Mouse (Mus musculus) regulatory T cell (primary cell): ENCODE measurements around the gene 2310034G01Rik.

ENCODE experiments used
- in situ Hi-C: fragments of 300-600 bp; cut with MboI, MseI; formaldehyde crosslinking; loops from one replicate; pipeline ENCODE4 v1.15.1; 2025; ENCODE audit warnings: high pct_unique_total_duplicates

The 2310034G01Rik gene

DNA sequence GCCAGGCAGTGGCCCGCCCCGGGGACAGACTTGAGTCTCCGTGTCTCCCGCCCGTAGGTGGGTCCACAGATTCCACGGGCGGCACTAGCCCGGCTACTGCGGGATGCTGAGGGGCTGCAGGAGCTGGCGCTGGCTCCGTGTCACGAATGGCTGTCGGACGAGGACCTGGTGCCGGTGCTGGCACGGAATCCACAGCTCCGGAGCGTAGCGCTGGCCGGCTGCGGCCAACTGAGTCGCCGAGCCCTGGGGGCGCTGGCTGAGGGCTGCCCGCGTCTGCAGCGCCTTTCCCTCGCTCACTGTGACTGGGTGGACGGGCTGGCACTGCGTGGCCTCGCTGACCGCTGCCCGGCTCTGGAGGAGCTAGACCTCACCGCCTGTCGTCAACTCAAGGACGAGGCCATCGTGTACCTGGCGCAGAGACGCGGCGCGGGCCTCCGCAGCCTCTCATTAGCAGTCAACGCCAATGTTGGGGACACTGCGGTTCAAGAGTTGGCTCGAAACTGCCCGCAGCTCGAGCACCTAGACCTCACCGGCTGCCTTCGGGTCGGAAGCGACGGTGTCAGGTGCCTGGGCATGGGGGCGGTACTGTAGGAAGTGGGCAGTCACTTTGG, 21.0 kb downstream of the 2310034G01Rik start:
- in situ Hi-C loops = no loop called here

DNA sequence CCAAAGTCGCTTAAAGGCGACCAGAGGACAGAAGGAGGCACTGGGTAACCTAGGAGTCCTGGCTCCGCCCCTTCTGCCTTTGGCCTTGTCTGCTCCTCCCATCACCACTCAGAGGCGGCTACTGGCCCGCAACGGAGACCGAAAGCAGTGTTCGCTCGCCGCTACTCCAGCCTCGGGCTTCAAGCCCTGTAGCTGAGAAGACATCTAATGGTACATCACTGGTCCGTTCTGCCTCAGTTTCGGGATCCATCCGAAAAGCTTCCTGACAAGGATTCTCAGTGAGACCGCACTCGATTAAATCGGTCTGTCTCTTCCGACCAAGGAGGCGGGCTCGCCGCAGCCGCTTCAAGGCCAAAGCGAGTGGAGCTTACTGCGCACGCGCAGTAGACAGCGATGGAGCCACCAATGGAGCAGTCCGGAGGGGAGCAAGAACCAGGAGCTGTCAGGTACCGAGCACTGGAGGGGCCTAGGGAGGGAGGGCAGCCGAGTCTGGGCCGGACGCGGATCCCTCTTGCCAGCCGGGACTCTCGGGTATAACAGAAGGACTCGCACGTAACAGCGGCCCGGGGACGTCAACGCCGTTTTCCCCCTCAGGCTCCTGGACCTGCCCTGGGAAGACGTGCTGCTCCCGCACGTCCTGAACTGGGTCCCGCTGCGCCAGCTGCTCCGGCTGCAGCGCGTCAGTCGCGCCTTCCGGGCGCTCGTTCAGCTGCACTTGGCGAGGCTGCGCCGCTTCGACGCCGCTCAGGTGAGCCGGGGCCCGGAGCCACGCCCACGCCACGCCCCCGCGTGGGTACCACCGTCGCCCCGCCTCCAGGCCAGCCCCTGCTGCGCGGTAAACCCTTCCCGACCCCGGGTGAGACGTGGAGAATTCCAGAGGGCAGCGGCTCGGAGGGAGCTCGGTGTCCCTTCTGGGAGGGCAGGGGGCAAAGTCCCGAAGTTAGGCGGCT, 21.7 kb downstream of the 2310034G01Rik start, which contains the start of gene Fbxl15:
Fbxl15 (plus strand) TSS at position 104 of the 950 bp plus-strand sequence.
- in situ Hi-C loops = no loop called here

DNA sequence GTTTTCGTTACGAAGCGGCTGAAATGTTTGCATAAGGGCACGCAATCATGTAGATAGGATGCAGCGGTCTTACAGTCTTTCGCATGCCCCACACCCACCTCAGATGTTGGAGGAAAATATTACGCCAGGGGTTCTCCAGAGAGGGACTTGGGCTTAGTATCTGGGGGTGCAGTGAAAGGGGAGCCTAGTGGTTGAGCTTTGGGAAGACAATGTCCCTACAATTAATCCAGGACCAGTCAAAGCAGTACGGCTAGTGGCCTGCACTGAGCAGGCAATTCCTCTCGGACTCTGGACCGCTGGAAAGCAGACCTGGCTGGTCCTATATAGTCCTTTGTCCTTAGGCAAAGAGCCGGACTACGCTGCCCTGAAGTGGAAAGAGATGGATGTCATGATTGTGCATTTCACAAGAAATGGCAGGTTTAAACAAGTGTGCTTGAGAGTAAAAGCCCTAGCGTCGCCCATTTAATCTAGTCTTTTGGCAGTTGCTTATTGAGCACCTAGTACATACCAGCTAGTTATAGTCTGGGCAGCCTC, 22.5 kb downstream of the 2310034G01Rik start:
- in situ Hi-C loops = no loop called here

DNA sequence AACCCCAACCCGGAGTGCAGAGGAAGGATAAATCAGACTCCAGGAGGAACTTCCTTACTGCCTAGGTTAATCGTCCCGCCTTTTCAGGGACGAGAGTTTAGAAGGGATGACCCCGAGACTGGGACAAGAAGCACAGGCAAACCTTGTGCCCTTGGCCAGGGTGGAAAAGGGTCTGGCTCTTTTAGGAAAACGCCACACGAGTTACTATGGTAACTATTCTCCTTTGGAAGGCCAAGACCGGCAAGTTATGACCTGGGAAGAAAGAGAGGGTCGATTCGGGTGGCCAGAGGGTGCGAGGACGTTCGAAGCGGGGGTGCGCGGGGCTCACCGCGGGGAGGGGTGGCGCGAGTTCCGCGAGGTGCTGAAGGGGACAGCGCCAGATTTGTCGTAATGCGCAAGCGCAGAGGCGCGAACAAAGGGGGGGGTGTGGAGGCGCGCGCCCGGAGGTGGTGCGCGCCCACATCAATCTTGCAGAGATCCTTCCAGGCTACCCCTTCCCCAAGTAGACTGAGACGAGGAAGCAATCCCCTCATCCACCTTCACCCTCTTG, 23.3 kb downstream of the 2310034G01Rik start, which contains the start of gene Psd:
Psd (minus strand) TSS at position 401 of the 550 bp plus-strand sequence.
- in situ Hi-C loops = no loop called here

DNA sequence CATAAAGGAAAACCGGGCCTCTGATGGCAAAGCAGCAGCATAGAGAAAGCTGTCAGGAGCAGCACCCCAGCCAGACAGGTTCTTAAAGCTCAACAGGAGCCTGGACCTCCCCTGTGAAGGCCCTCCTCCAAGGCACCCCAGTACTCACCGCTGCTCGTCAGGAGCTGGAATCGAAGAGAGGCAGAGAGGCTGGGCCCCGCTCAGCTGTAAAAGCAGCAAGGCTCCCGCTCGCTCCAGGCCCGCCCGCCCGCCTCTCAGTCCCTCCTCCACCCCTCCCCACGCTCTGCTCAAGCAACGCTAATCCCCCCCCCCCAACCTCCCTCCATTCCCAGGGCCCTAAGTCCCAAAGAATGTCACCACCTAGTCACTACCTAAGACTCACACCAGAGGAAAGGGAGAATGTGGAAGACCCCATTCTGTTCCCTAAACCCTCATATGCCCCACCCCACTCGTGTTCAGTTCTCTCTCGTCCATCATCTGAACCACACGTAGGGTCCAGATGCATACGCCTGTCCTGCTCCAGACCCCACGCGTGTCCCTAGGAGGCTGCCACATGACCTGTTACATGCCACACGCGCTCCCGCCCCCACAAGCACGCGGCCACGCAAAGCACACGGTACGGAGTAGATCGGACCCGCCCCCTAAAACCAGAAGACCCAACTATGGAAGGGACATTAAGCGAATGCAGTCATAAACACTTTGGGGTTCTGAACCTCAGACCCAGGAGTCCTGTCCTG, 23.9 kb downstream of the 2310034G01Rik start:
- in situ Hi-C loops = no loop called here

DNA sequence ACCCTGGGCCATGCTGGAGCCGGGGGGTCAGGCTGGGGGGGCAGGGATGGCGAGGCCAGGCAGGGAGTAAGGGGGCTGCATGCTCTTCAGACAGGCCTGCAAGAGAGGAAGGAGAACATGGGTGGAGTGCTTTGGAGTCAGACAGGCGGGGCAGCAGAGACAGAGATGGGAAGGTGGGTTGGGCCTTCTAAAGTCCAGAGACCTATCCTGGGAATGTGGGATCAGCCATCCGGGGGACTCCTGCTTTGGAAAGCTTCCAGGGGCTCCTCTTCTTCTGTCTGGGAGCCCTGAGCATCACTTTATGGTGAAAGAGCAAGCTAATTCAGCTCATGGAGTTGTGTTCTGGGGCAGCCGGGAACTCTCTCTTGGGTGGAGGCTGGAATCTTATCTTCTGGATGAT, 25.2 kb downstream of the 2310034G01Rik start:
- in situ Hi-C loops = no loop called here

DNA sequence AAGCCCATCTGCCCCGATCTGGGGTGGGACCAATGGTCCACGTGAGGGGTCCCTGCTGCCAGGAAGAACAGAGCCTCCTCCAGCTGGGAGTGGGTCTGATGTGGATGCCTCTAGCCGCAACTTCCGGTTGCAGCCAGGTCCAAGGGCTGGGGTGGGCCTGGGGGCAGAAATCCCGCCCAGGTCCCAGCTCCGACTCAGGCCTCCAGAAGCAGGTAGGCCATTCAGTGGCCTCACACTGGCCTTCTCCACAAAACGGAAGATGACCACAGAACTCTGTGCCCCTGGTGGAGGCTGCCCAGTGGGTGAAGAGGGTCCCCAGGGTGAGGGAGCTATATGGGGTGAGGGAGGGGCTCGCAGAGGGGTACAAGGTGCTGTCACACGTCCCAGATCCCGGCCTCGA, 25.7 kb downstream of the 2310034G01Rik start:
- in situ Hi-C loops = no loop called here

DNA sequence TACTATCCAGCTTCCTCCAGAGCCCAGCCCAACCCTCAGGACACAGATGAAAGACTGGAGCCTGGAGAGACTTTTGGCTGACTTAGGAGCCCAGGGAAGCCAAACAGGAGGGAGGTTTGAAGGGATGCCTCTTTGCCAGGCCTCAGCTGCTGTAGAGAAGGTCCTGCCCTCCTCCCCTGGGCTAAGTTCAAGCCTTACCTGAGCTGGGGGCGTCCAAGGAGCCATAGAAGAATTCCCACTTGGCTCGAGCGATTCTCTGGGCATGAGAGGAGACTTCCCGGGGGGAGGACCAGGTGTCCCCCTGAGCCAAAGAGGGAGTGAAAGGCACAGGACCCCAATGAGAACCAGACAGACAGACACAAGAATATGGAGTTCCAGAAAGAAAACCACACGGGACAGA, 26.4 kb downstream of the 2310034G01Rik start:
- in situ Hi-C loops = no loop called here

DNA sequence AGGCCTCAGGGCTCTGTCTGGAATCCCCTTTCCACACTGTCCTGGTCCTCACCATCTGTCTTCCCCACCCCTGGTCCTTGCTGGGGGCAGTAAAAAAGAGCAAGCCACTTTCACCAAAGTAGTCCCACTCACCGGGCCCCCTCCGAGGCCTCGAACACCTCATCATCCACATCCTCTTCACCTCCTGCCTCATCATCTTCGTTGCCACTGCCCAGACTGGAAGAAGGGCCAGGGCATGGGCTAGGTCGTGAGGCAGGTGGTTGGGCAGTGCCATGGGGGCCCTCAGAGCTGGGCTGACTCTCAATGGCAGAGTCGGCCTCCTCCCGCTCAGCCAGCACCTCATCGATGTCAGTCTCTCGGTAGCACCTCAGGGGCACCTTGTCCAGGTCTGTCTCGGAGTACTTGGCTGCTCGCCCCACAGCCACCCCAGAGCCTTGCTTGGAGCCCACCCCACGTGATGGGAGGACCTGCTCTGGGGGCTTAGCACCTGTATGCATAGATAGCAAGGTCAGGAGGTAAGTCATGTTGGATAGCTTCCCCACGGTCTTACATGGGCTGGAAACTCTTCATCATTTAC, 27.0 kb downstream of the 2310034G01Rik start:
- in situ Hi-C loops = no loop called here

DNA sequence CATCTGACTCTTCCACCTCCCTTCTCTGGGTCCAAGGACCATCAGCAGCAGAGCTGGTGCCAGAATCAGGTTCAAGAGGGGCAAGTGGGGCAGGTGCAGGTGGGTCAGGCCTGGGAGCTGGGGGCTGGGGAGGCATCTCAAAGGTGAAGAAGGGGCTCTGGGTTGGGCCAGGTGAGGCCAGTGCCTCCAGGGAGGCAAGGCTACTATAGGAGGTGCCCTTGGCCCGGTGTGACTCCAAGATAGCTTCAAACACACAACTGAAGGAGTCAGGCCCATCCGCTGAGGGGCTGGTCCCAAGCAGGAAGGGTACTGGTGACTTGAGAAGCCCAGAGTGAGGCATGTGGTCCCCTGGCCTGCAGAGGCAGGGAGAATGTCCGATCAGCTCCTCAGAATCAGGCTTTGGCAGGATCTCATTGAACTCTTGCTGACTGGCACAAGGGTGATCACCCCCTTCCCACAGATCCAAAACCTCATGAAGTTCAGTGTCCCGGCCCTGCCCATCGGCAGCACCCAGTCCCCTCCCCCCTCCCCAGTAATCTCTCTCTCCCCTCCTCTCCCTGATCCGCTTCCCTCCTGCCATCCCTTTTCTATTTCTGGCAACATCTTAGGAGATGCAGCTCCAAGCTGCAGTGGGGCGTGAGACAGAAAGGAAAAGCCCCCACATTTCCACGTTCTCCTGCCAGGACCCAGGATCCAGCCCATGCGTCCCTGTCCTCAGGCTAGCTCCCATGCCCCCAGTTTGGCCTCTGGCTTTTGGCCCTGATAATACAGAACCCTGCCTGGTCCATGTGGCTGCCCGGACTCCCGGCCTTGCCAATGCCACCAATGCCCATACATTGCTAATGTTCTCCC, 27.7 kb downstream of the 2310034G01Rik start:
- in situ Hi-C loops = no loop called here

DNA sequence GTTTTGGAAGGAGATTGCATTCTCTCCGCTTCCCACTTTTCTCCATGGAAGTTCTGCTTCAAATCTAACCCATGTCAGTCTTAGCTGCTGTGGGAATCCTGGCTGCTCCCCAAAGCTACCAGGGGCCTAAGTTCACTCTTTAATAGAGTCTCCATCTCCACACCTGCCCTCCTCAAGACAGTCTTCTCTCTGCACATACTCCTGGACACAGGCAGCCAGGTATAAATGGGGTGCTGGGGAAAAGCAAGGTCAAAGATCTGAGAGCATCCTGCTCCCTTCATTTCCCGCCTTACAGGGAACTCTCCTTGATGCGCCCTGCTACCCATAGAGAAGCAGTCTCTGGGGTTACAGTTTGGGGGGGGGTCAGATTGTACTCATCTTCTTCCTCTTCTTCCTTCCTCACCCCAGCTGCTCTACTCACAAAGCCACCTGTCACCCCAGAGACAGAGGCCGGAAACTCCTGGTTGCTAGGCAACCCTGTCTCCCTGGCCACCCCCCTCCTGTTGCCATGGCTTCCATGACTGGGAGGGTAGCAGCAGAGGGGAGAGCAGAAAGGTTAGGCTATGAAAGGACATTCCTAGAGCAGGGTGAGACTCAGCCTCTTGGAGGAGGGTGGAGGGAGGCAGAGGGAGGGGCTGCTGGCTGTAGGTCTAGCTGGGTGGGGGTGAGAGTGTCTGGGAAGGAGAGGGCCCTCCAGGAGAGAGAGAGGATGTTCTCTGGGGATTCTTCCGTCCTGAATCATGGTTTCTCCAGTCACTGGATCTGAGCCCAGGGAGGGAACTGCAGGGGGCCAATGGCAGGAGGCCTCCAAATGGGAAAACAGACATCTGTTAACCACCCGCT, 28.8 kb downstream of the 2310034G01Rik start:
- in situ Hi-C loops = no loop called here

DNA sequence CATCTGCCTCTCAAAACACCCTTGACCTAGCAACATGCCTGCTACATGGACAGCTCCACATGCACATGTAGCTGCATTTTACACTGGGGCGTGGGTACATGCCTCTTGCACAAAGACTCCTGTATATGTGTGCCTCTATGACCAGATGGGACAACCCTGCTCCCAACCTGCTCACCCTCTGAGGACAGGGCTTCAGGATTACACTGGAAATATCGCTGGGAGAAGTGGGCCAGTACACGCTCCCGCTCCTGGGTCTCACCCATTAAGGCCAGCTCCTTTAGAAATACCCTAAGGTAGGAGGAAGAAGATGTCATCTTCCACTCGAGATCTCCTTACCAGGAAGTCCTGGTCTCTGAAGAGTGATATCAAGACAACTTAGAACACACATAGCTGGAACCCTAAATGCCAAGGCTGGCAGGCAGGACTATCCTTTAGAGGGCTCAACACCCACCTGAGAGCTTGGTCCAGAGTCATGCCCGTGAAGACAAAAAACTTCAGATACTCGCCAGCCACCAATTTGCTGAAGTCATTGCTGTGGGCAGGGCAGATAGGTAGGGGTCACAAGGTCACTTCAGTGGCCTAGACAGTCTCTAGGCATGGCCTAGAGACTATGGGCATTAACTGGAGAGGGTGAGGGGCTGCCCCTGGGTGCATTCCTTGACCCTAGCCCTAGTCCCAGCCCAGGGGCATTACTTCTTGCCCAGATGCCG, 29.9 kb downstream of the 2310034G01Rik start:
- in situ Hi-C loops = no loop called here

DNA sequence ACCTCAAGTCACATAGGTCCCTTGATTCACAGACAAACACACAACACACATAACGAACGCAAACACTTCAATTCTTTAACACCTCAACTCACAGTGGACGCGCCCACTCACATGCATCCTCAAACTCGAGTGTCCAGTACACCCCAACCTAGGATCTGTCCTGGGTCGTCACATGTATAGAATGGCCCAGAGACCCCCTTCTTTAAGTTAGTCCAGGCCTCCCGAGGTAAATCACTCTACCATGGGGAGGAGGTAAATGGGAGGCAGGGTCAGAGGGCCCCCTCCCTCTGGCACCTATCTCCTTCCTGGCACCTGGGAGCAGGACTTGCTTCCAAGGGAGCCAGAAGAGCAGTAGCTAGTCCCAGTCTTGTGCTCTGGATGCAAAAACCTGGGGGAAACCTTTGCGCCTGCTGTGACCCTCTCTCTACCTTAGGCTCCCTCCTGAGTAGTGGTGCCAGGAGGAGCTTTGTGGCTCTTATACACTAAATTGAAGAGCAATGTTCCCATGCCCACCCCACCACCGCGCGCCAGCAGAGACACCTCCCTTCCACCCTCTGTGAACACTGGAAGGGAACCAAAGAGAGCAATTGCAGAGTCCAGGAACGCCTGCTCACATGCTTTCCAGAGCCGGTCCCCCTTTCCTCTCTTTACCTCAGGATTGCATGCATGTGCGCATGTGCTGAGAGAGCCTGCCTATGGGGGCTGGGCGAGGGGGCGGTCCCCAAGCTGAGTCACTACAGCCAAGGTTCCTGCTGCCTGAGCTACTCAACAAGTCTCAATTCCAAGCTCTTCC, 31.3 kb downstream of the 2310034G01Rik start:
- in situ Hi-C loops = no loop called here

DNA sequence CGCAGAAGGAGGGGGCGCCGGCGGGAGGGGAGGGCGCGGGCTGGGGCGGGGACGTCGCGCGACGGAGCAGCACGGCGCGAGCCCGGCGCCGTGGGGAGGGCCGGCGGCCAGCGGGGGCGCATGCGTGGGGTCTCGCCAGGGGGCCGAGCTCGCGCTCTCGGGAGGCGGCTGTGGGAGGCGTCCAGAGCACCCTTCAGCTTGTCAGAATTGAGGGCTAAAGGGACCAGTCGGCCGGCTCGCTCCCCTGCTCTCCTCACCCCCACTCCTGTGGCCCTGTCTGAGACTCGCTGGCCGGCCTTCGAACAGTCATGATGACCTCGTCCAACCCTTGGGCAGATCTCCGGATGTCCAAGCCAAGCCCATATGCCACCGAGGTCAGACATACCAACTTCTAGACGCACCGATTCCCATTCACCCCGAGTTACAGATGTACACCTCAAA, 32.1 kb downstream of the 2310034G01Rik start:
- in situ Hi-C loops = no loop called here

DNA sequence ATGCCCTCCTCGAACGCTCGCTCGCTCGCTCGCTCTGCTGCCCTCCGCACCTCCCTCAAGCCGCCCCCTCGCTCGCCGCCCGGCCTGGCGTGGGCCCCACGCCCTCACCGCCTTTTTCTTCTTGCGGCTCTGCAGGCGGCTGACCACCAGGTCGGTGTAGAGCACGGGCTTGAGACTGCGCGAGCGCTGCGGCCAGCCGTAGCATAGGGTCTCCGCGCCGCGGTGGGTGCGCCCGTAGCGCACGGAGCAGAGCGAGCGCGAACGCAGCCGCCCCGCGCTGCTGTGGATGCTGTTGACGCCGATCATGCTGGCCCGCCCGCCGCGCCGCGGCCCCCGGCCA, 32.6 kb downstream of the 2310034G01Rik start:
- in situ Hi-C loops = no loop called here

DNA sequence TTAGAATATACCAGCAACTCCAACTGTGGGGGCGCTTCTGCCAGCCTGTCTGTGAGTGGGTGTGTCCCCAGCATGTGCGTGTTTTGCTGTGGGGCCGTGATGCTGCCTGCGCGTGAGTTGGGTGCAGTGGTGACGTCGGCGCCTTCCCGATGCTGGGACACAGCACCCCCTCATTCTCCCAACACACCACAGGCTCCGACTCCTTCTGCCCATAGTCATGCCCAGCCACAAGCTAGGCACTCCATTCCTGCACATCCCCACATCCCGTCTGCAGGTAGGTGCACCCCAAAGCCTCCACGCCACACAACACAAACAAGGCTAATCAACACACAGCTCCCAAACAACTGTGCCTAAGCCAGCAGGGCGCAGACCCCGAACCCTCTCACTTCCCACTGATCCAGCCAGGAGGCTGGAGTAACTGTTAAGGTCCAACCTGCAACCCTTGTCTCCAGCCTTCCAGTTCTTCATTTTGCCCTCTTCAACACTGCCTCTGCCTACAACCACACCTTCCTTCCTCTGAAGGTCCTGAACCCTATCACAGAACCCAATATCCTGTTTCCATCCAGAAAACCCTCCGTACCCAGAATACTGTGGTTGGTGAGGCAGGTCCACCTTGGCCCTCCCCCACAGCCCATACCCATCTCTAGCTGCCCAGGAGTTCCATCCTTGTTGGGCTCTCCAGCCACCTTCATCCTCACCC, 33.1 kb downstream of the 2310034G01Rik start:
- in situ Hi-C loops = no loop called here
